Mouse (Mus musculus) heart, postnatal 4 days (tissue): ENCODE results near the gene Fgfr4. TPM values are rescaled to one million over a fixed set of nuclear protein-coding genes. Genes with fewer than 3 reads are reported as not detected.
"Not testable (repeated sequence)": the region's sequence is repeated elsewhere in the genome, so short reads cannot be mapped to it uniquely, and the experiment has no call there.

ENCODE experiments used
- DNase-seq: peaks from one replicate; pipeline ENCODE4 v3.0.0; 2021
- total RNA-seq, 2 experiments: library from RNA; stranded (reverse); gene quantifications; 2 replicates each; pipeline ENCODE4 v1.2.3; 2021

The Fgfr4 gene
- total RNA-seq, 2 experiments from 2014 or later: 0.61 to 1.3 TPM

- no peak for DNase-seq
These were observed 19.9 kb downstream of the Fgfr4 start for GRCm38 (mm10) chr13:55172336-55172770.

- no peak for DNase-seq
These were observed 21.9 kb downstream of the Fgfr4 start for GRCm38 (mm10) chr13:55174347-55174746.

- DNase-seq: no peak
These were observed 23.8 kb downstream of the Fgfr4 start for GRCm38 (mm10) chr13:55176265-55176664.

- DNase-seq: peak; percentile 45
These were observed 25.6 kb downstream of the Fgfr4 start for GRCm38 (mm10) chr13:55177903-55178496.

- peak; percentile 84 for DNase-seq
These were observed 26.1 kb downstream of the Fgfr4 start for GRCm38 (mm10) chr13:55178556-55178955.

GRCm38 (mm10) chr13:55179591-55179990, 27.2 kb downstream of the Fgfr4 start:
- no peak for DNase-seq

GRCm38 (mm10) chr13:55181786-55182172, 29.3 kb downstream of the Fgfr4 start:
- no peak for DNase-seq

- DNase-seq: peak; percentile 77
These were observed 29.9 kb downstream of the Fgfr4 start for GRCm38 (mm10) chr13:55182173-55182894.

GRCm38 (mm10) chr13:55183382-55183781, 30.9 kb downstream of the Fgfr4 start:
- DNase-seq: no peak

GRCm38 (mm10) chr13:55187062-55187461, 34.6 kb downstream of the Fgfr4 start:
- not testable (repeated sequence) for DNase-seq

- DNase-seq: no peak
These were observed 37.2 kb downstream of the Fgfr4 start for GRCm38 (mm10) chr13:55189531-55190107.

GRCm38 (mm10) chr13:55190121-55190868, 37.9 kb downstream of the Fgfr4 start:
- peak; percentile 96 for DNase-seq

GRCm38 (mm10) chr13:55191535-55191934, 39.1 kb downstream of the Fgfr4 start:
- no peak for DNase-seq

- DNase-seq: not testable (repeated sequence)
These were observed 50.3 kb downstream of the Fgfr4 start for GRCm38 (mm10) chr13:55202758-55203157.

- no peak for DNase-seq
These were observed 51.3 kb downstream of the Fgfr4 start for GRCm38 (mm10) chr13:55203740-55204139.

- DNase-seq: no peak
These were observed 52.4 kb downstream of the Fgfr4 start for GRCm38 (mm10) chr13:55204667-55205389.

GRCm38 (mm10) chr13:55205448-55206205, 53.2 kb downstream of the Fgfr4 start:
- DNase-seq: no peak

- no peak for DNase-seq
These were observed 56.6 kb downstream of the Fgfr4 start for GRCm38 (mm10) chr13:55208837-55209648.

- DNase-seq: peak; percentile 19
These were observed 57.3 kb downstream of the Fgfr4 start, which contains the start of gene Nsd1 for GRCm38 (mm10) chr13:55209649-55210192. Nsd1 (plus strand) TSS chr13:55209782.
